Mouse (Mus musculus): ENCODE results near the gene Gabrg3. TPM values are rescaled to one million over a fixed set of nuclear protein-coding genes. Genes with fewer than 3 reads are reported as not detected.

Gabrg3 gene
- polyA plus RNA-seq, 1 experiment from 2014 or later = 2.8 TPM

DNA sequence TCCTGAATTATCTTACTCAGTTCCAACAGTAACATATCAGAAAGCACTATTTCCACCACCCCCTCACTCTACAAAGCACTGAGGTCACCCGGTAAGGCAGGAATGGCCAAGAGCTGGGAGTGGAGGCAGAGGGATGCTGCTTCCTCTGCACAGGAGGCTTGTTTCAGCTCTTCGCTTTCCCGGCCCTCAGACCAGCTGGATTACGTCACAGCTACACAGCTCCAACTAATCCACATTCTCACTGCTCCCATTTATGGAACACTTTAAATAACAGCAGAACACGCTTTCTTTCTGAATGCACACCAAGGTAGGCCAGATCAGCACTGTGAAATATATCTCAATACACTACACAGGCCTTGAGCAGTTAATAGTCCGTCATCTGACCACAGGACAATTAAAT, 23.2 kb downstream of the Gabrg3 start:
- H3K27me3 ChIP-seq = no peaks in the 10 kb centered on the region
- 90% methylated on average over 6 of the region's 6 CpGs for WGBS
- no peak overlapping the region for H3K9ac ChIP-seq
- H3K4me3 ChIP-seq = no peak overlapping the region
- no peak overlapping the region for H3K4me2 ChIP-seq
- no peaks in the 10 kb centered on the region for H3K9me3 ChIP-seq
- H3K36me3 ChIP-seq = no peaks in the 10 kb centered on the region
- no peaks in the 10 kb centered on the region for H3K4me1 ChIP-seq (replicated peaks)
- no peak for ATAC-seq (ENCODE audit: low read depth)
- no peak overlapping the region for H3K27ac ChIP-seq (replicated peaks)

DNA sequence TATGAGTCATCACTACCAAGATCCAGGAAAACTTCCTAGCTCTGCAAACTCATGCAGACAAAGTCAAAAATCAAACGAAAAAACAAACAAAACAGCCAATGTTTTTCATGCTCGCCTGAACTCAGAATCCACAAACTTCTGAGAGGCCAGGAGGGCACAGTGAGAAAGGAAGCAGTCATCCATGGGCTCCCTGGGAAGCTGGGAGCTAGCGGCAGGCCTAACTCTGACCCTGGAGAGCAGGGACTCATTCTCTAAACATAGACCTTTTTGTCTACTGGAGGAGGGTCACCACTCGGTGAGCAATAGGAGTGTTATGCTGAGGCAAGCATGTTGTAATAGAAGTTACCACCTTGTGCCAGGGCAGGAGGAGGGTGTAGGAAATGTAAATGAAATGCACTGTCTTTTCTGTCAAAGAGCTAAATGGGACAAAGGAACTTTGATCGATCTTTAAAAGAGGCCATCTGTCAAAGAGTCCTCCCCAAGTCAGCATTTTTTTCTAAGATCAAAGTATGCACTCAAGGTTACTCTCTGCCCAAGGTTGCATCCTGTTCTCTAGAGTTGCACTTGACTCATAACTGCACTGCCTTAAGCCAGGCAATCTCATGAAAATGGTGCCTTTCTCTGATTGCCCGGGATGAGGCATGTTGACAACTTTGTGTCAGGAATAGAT, 29.0 kb downstream of the Gabrg3 start:
- H3K4me1 ChIP-seq (replicated peaks) = no peaks in the 10 kb centered on the region
- no peak overlapping the region for H3K4me3 ChIP-seq
- H3K9me3 ChIP-seq = no peaks in the 10 kb centered on the region
- no peaks in the 10 kb centered on the region for H3K27me3 ChIP-seq
- ATAC-seq (ENCODE audit: low read depth) = no peak
- H3K36me3 ChIP-seq = no peaks in the 10 kb centered on the region
- no peak overlapping the region for H3K9ac ChIP-seq
- H3K27ac ChIP-seq (replicated peaks) = no peak overlapping the region
- WGBS = 51% methylated on average over 6 of the region's 6 CpGs
- H3K4me2 ChIP-seq = no peak overlapping the region

DNA sequence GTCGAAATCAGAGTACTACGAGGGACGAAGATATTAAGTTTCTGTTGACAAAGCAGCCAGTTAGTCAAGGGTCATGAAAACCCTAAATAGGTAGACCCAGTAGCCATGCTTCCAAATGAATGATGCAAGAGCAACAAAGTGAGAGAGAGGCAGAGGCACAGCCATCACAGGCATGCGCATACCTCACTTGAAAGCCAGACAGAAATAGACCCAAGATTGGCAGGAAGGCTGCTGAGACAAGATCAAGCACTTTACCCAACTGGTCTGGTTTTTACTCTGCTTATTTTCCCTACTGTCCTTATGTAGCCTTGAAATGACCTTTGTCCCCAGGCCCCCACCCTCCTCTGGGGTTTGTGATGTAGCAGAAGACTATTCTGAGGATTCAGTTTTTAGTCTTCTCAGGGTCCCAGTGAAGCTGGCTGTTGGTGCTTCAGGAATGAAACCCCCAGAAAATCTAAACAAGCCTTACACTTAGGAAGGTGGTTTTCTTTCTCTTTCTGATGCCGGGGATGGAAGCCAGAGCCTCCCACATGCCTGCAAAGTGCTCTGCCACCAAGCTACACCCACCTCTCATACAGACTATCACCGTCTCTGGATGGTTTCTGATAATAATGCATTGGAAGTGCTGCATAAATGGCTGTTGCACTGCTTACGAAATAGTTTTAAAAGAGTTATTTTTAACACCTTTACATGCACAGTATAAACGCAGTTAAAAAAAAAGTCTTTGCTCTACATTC, 30.3 kb downstream of the Gabrg3 start:
- Histone ChIP-seq H3K9me3 (no peaks in the 10 kb centered on the region), H3K4me3 (no peak overlapping the region), H3K9ac (no peak overlapping the region), H3K27ac (replicated peaks) (no peak overlapping the region), H3K27me3 (no peaks in the 10 kb centered on the region), H3K36me3 (no peaks in the 10 kb centered on the region), H3K4me1 (replicated peaks) (no peaks in the 10 kb centered on the region), H3K4me2 (no peak overlapping the region)
- no peak for ATAC-seq (ENCODE audit: low read depth)
- 88% methylated on average over 8 of the region's 8 CpGs for WGBS

DNA sequence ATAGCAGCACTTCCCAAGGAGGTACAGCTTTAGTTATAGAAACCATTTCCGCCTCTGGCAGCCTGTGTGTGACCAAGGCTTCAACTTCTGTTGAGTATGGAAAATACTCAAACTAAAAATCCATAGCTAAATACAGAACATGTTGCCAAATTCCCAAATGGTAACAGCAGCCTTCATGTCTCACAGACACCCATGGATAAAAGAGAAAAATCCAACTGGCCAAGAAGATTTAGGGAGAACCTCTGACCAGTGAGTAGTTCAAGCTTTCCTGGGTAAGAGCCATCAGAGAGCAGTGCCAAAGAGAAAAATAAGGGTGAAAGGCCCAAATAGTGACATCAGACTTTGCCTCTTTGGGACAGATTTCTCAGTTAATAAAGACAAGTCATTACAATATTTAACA, 38.2 kb downstream of the Gabrg3 start:
- no peak overlapping the region for H3K4me3 ChIP-seq
- no peak overlapping the region for H3K9ac ChIP-seq
- H3K36me3 ChIP-seq = no peaks in the 10 kb centered on the region
- ATAC-seq (ENCODE audit: low read depth) = no peak
- no peaks in the 10 kb centered on the region for H3K9me3 ChIP-seq
- H3K4me1 ChIP-seq (replicated peaks) = no peaks in the 10 kb centered on the region
- WGBS = 93% methylated on average over 1 of the region's 1 CpGs
- H3K27ac ChIP-seq (replicated peaks) = no peak overlapping the region
- H3K4me2 ChIP-seq = no peak overlapping the region
- no peaks in the 10 kb centered on the region for H3K27me3 ChIP-seq

DNA sequence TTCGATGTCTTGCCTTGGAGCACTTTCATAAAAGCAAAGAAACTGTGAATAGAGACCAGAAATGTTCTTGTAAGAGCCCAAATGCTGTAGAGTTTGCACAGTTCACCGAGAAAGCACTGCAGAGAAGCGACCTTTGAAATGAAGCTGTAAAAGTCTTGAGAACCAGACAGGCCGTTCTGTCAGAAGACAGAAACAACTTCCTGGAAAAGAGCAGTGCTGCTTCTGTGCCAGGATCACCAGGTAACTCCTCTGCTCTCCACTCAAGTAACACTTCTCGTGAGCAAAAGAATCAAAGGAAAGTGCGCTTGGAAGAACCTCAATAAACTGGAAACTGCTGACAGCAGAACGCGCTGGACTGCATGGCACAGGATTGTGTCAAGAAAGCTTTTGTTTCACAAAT, 45.1 kb downstream of the Gabrg3 start:
- no peak overlapping the region for H3K4me3 ChIP-seq
- no peak overlapping the region for H3K4me2 ChIP-seq
- no peaks in the 10 kb centered on the region for H3K36me3 ChIP-seq
- no peaks in the 10 kb centered on the region for H3K9me3 ChIP-seq
- no peaks in the 10 kb centered on the region for H3K27me3 ChIP-seq
- 77% methylated on average over 8 of the region's 8 CpGs for WGBS
- no peak overlapping the region for H3K9ac ChIP-seq
- no peaks in the 10 kb centered on the region for H3K4me1 ChIP-seq (replicated peaks)
- ATAC-seq (ENCODE audit: low read depth) = no peak
- H3K27ac ChIP-seq (replicated peaks) = no peak overlapping the region

DNA sequence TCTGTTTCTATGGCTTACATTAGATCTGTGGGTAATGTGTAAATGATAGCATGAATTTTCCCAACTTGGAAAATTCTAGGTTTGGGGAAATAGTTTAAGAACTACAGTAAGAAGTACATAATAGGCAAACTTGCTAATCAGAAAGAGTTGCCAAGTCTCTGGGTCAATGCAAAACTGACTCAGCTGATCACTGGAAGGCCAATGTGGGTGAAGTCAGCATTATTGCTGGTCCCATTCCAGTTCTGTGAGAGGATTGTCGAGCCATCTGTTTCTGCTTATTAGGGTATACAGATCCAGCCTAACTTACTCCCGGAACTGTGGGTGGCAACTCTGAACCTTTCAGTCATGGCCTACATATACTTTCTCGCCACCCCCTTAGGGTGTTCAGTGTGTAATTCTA, 55.8 kb downstream of the Gabrg3 start:
- H3K9me3 ChIP-seq = no peaks in the 10 kb centered on the region
- H3K4me3 ChIP-seq = no peak overlapping the region
- H3K4me1 ChIP-seq (replicated peaks) = no peaks in the 10 kb centered on the region
- no peak overlapping the region for H3K27ac ChIP-seq (replicated peaks)
- no peaks in the 10 kb centered on the region for H3K36me3 ChIP-seq
- no peak for ATAC-seq (ENCODE audit: low read depth)
- no peak overlapping the region for H3K4me2 ChIP-seq
- no peak overlapping the region for H3K9ac ChIP-seq
- WGBS = 82% methylated on average over 3 of the region's 3 CpGs
- H3K27me3 ChIP-seq = no peaks in the 10 kb centered on the region

DNA sequence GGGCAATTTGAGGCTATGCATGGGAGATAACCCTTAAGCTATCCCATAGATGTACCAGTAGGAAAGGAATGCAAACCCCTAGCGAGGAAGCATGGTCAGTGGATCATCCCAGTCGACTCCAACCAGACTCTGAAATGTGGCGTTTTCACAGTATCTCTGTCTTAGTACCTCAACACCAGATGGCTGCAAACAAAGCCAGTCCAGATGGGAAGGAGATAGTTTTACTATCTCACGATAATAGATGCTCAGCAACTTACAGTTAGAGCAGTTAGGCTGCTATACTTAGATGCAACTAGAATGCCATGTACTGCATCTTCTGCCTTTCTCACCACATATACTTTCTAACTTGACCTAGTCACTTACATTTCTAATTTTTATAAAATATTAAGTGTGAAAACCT, 56.7 kb downstream of the Gabrg3 start:
- WGBS = 84% methylated on average over 4 of the region's 4 CpGs
- H3K9me3 ChIP-seq = no peaks in the 10 kb centered on the region
- H3K9ac ChIP-seq = no peak overlapping the region
- no peak for ATAC-seq (ENCODE audit: low read depth)
- no peaks in the 10 kb centered on the region for H3K27me3 ChIP-seq
- H3K4me3 ChIP-seq = no peak overlapping the region
- no peaks in the 10 kb centered on the region for H3K4me1 ChIP-seq (replicated peaks)
- no peaks in the 10 kb centered on the region for H3K36me3 ChIP-seq
- H3K4me2 ChIP-seq = no peak overlapping the region
- no peak overlapping the region for H3K27ac ChIP-seq (replicated peaks)

DNA sequence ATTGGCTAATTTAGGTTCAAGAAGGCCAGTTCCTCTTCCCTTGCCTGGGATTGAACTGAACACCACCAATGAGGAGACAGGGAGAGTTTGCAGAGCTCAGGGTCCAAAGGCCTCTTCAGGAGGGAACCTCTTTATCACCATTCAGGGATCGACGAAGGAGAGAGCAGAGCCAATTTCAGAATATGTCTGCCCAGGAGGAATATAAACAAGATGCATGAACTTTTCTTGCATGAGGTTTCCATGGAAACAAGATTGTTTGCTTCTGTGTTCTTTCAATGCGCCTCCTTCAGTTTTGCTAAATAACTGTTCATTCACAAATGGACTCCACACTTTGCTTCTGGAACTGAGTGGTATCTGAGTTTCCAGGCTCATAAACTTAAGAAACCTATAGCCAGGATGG, 62.5 kb downstream of the Gabrg3 start:
- WGBS = 67% methylated on average over 3 of the region's 3 CpGs
- Histone ChIP-seq H3K4me3 (no peak overlapping the region), H3K36me3 (no peaks in the 10 kb centered on the region), H3K27me3 (no peaks in the 10 kb centered on the region), H3K9me3 (no peaks in the 10 kb centered on the region), H3K27ac (replicated peaks) (no peak overlapping the region), H3K4me2 (no peak overlapping the region), H3K9ac (no peak overlapping the region), H3K4me1 (replicated peaks) (no peaks in the 10 kb centered on the region)
- ATAC-seq (ENCODE audit: low read depth) = no peak

DNA sequence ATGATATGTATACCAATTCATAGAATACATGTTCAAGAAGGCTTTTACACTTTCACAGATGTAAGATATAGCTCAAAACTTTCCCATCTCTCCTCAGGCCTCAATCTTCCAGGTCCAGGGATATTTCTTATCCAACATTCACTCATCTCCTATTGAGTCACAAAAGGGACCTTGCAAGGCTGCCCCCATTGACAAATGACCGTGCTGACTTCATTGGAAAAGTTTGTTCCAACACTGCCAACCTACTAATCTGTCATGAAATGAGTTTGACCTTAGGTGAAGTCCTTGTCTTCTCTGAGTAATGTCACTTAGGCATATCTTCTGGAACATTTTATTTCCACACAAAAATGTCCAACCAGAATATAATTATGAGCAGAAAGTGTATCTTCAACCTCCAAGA, 64.9 kb downstream of the Gabrg3 start:
- Histone ChIP-seq H3K4me2 (no peak overlapping the region), H3K27ac (replicated peaks) (no peak overlapping the region), H3K9me3 (no peaks in the 10 kb centered on the region), H3K36me3 (no peaks in the 10 kb centered on the region), H3K4me1 (replicated peaks) (no peaks in the 10 kb centered on the region), H3K27me3 (no peaks in the 10 kb centered on the region), H3K4me3 (no peak overlapping the region), H3K9ac (no peak overlapping the region)
- 82% methylated on average over 1 of the region's 1 CpGs for WGBS
- ATAC-seq (ENCODE audit: low read depth) = no peak

DNA sequence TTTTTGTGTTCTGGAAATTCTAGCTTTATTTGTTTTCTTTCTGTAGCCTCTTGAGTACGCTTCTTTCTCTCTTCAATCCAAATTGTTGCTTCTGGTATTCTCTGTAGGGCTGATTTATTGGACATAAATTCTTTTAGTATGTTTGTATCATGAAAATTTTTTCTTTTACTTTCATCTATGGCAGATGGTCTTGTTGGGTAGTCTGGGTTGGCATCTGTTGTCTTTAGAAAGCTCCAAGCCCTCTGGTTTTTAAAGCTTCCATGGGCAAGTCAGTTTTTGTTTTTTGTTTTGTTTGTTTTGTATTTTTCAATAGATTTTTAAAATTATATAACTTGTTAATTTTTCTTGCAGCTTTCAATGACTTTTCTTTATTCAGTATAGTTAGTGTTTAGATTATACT, 72.0 kb downstream of the Gabrg3 start:
- Histone ChIP-seq H3K9ac (no peak overlapping the region), H3K4me1 (replicated peaks) (no peaks in the 10 kb centered on the region), H3K36me3 (no peaks in the 10 kb centered on the region), H3K9me3 (no peaks in the 10 kb centered on the region), H3K27me3 (no peaks in the 10 kb centered on the region), H3K4me2 (no peak overlapping the region), H3K27ac (replicated peaks) (no peak overlapping the region), H3K4me3 (no peak overlapping the region)
- no peak for ATAC-seq (ENCODE audit: low read depth)
- WGBS = 86% methylated on average over 1 of the region's 1 CpGs

DNA sequence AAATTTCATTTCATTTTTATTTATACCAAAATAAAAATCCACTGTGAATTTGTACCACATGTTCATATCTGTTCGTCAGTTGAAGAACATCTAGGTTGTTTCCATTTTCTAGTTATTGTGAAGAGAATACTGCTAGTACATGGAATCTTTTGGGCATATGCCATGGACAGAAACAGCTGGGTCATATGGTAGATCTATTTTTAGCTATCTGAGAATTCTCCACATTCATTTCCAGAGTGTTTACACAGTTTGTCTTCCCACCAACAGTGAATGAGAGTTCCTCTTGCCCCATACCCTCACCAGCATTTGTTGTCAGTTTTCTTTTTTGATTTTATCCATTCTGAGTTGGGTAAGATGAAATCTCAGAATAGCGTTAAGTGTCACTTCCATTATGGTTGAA, 75.0 kb downstream of the Gabrg3 start:
- no peaks in the 10 kb centered on the region for H3K27me3 ChIP-seq
- no peak overlapping the region for H3K27ac ChIP-seq (replicated peaks)
- no peak overlapping the region for H3K9ac ChIP-seq
- H3K36me3 ChIP-seq = no peaks in the 10 kb centered on the region
- H3K4me1 ChIP-seq (replicated peaks) = no peaks in the 10 kb centered on the region
- H3K4me2 ChIP-seq = no peak overlapping the region
- no peaks in the 10 kb centered on the region for H3K9me3 ChIP-seq
- no peak overlapping the region for H3K4me3 ChIP-seq
- 86% methylated on average over 2 of the region's 2 CpGs for WGBS
- no peak for ATAC-seq (ENCODE audit: low read depth)

DNA sequence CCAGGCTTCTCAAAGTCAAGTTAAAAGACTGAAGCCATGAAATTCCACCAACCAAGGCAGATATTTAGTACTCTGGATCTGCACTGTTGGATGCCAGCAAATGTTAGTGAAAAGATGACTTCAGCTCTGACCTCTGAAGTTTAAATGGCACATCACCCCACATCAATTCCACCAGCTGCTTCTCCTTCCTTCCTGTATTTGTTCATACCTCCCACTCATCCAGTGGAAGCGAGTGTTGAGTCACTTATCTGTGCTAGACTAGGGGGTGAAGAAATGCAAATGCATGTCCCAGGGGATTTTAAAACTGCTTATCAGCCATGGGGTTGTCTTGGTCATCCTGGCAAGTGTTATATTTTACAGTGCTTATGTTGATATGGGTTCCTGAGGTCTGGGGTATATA, 79.7 kb downstream of the Gabrg3 start:
- 79% methylated on average over 1 of the region's 1 CpGs for WGBS
- H3K9me3 ChIP-seq = no peaks in the 10 kb centered on the region
- no peaks in the 10 kb centered on the region for H3K36me3 ChIP-seq
- H3K9ac ChIP-seq = no peak overlapping the region
- no peaks in the 10 kb centered on the region for H3K27me3 ChIP-seq
- no peak overlapping the region for H3K4me3 ChIP-seq
- H3K4me2 ChIP-seq = no peak overlapping the region
- no peaks in the 10 kb centered on the region for H3K4me1 ChIP-seq (replicated peaks)
- ATAC-seq (ENCODE audit: low read depth) = no peak
- no peak overlapping the region for H3K27ac ChIP-seq (replicated peaks)

DNA sequence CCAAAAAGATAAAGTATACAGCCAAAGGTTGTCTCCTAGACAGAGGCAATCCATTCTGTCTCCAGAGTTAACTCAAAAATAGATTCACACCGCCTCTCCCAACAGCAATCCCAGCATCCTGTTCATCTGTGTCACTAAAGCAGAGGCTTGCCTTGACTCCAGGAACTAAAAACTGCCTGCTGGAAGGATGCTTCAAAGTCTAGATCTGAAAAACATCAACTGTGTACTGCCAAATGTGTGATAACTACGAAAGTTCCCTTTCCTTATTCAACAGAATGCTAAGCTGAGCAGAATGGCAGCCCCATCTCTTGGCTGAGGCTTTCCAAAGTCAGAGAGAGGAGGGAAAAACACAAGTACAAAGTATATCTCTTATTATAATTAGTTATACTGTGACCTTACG, 90.3 kb downstream of the Gabrg3 start:
- H3K4me3 ChIP-seq = no peak overlapping the region
- no peaks in the 10 kb centered on the region for H3K36me3 ChIP-seq
- no peaks in the 10 kb centered on the region for H3K9me3 ChIP-seq
- ATAC-seq (ENCODE audit: low read depth) = no peak
- H3K4me1 ChIP-seq (replicated peaks) = no peaks in the 10 kb centered on the region
- WGBS = 89% methylated on average over 3 of the region's 3 CpGs
- H3K9ac ChIP-seq = no peak overlapping the region
- H3K27me3 ChIP-seq = no peaks in the 10 kb centered on the region
- no peak overlapping the region for H3K4me2 ChIP-seq
- no peak overlapping the region for H3K27ac ChIP-seq (replicated peaks)
